ENCODE assay signal across 36 mouse cellular contexts in the genomic region with DNA sequence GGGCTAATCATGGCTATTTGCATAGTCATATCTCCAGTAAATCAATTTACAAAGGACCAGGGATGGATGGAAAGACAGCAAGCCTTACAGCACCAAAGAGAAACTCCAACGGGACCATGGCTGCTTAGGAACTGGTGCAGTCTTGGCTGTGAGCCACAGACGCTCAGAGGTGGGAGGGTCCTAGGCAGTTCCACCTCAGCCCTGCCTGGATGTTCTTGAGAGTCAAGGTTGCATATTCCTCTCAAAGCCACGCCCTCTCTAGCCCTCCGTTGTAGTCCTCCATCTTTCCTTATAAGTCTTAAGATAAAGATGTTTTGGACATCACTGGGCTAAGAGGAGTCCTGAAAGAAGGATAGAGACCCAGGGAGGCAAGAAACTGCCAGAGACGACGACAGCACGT. TPM values are rescaled to one million over a fixed set of nuclear protein-coding genes. Genes with fewer than 3 reads are reported as not detected.
"Had no signal": no experiment of that assay in that cellular context is flagged by ENCODE, and none has a peak within 500 bp of the region (broad histone marks: within the 10 kb centered on the region; RNA-seq: fewer than 3 reads in every experiment).

No protein-coding gene starts in this region.

- H3K4me1 ChIP-seq: hindbrain, embryonic 15.5 days had no signal

- H3K4me3 ChIP-seq: heart, adult 2 months; heart, embryonic 13.5 days; heart, embryonic 15.5 days; hindbrain, embryonic 13.5 days; hindbrain, embryonic 15.5 days; kidney, embryonic 15.5 days; layer of hippocampus, adult 2 months; limb, embryonic 13.5 days; limb, embryonic 15.5 days; liver, embryonic 12.5 days had no signal

- H3K9me3 ChIP-seq: heart, embryonic 13.5 days; heart, embryonic 15.5 days; hindbrain, embryonic 13.5 days; hindbrain, embryonic 15.5 days; kidney, embryonic 15.5 days; limb, embryonic 13.5 days; limb, embryonic 15.5 days; liver, embryonic 12.5 days had no signal

- H3K36me3 ChIP-seq: heart, embryonic 13.5 days; heart, embryonic 15.5 days; hindbrain, embryonic 13.5 days; hindbrain, embryonic 15.5 days; kidney, embryonic 15.5 days; limb, embryonic 13.5 days; limb, embryonic 15.5 days; liver, embryonic 12.5 days had no signal

- H3K27me3 ChIP-seq: heart, embryonic 15.5 days; kidney, embryonic 15.5 days had no signal

- H3K9ac ChIP-seq: heart, embryonic 13.5 days; heart, embryonic 15.5 days; hindbrain, embryonic 13.5 days; hindbrain, embryonic 15.5 days; kidney, embryonic 15.5 days; limb, embryonic 13.5 days; limb, embryonic 15.5 days; liver, embryonic 12.5 days; liver, embryonic 14.5 days had no signal

- ATAC-seq: hindbrain, postnatal 0 days; intestine, embryonic 16.5 days; liver, embryonic 12.5 days had no signal

- DNase-seq: gastrocnemius, postnatal 14 days; gastrocnemius, postnatal 36 days; heart, adult 11 months; heart, adult 2 months; heart, postnatal 14 days; heart, postnatal 36 days; kidney, adult 11 months; kidney, adult 2 months; kidney, adult 9 months; kidney, postnatal 25 days; kidney, postnatal 4 days; layer of hippocampus, postnatal 36 days; left cerebral cortex, postnatal 4 days had no signal

- H3K4me2 ChIP-seq: heart, embryonic 11.5 days; heart, embryonic 13.5 days; heart, embryonic 15.5 days; hindbrain, embryonic 13.5 days; hindbrain, embryonic 15.5 days; kidney, embryonic 15.5 days; limb, embryonic 13.5 days; limb, embryonic 15.5 days; liver, embryonic 12.5 days had no signal

- H3K27ac ChIP-seq: heart, adult 2 months; heart, embryonic 13.5 days; heart, embryonic 15.5 days; hindbrain, embryonic 13.5 days; hindbrain, embryonic 15.5 days; hindbrain, postnatal 0 days; kidney, embryonic 15.5 days; kidney, postnatal 0 days; layer of hippocampus, adult 2 months; limb, embryonic 13.5 days; limb, embryonic 15.5 days; liver, embryonic 12.5 days; liver, embryonic 14.5 days had no signal

RNA-seq across cellular contexts. Expression of a gene that starts 28.5 kb away (rescaled TPM):
- total RNA-seq: hematopoietic stem cell, adult 5-6 weeks; hindbrain, postnatal 0 days; layer of hippocampus, adult 2 months; layer of hippocampus, postnatal 10 days; layer of hippocampus, postnatal 36 days; left cerebral cortex, adult 18-20 months; left cerebral cortex, adult 8-10 months; left cerebral cortex, postnatal 10 days; left cerebral cortex, postnatal 25 days; left cerebral cortex, postnatal 4 days had no signal
- polyA plus RNA-seq: heart, embryonic 11.5 days; heart, embryonic 13.5 days; heart, embryonic 15.5 days; heart, postnatal 0 days; hindbrain, embryonic 11.5 days; hindbrain, embryonic 13.5 days; hindbrain, embryonic 15.5 days; hindbrain, postnatal 0 days; kidney, embryonic 15.5 days; limb, embryonic 11.5 days; limb, embryonic 13.5 days; limb, embryonic 15.5 days; liver, embryonic 12.5 days had no signal
